Mouse (Mus musculus) CH12.LX (cell line): ENCODE data around the gene Lca5l. TPM values are rescaled to one million over a fixed set of nuclear protein-coding genes. Genes with fewer than 3 reads are reported as not detected.

Experiments used
- DNase-seq: peaks from one replicate; pipeline ENCODE4 v3.0.0-alpha.2; 2013; ENCODE audit errors: extremely low read depth
- H3K27ac ChIP-seq: 2 replicates; pipeline ENCODE4 v1.5.1; 2012; ENCODE audit warnings: low read depth, mild to moderate bottlenecking, control low read depth, moderate library complexity; ENCODE audit not compliant: insufficient read depth
- H3K27me3 ChIP-seq: replicated peaks from 2 replicates; pipeline ENCODE3; 2012; ENCODE audit warnings: inconsistent platforms
- H3K36me3 ChIP-seq, 2 experiments: replicated peaks in 1 of 2; 2 replicates each; pipeline versions ENCODE3 to v1.6.1; 2012; ENCODE audit warnings: inconsistent platforms in 1 of 2, low read length in 1 of 2, mild to moderate bottlenecking in 1 of 2, mixed read lengths in 1 of 2, moderate library complexity in 1 of 2; ENCODE audit not compliant: control insufficient read depth in 1 of 2, insufficient read depth in 1 of 2
- H3K4me1 ChIP-seq, 2 experiments: 2 replicates each; pipeline ENCODE4 v1.6.1; 2012; ENCODE audit warnings: inconsistent platforms in 1 of 2, moderate library complexity in 1 of 2; ENCODE audit not compliant: insufficient read depth in 2 of 2, control insufficient read depth in 1 of 2
- H3K4me2 ChIP-seq: 2 replicates; pipeline ENCODE4 v1.6.1; 2012; ENCODE audit warnings: low read depth, mild to moderate bottlenecking, control low read depth; ENCODE audit not compliant: poor library complexity, insufficient read depth, severe bottlenecking
- H3K4me3 ChIP-seq, 3 experiments: fragments of 150-350 bp in 1 of 3; sonication (generic) in 1 of 3; replicated peaks in 1 of 3; 2 replicates each; pipeline versions ENCODE3 to v1.5.1; 2011 to 2012; ENCODE audit warnings: low read depth in 2 of 3, low read length in 2 of 3, mild to moderate bottlenecking in 2 of 3, moderate library complexity in 2 of 3, control low read depth in 1 of 3, improper control_type of control experiment in 1 of 3, inconsistent platforms in 1 of 3, mixed read lengths in 1 of 3; ENCODE audit not compliant: poor library complexity in 1 of 3
- H3K79me2 ChIP-seq: replicated peaks from 2 replicates; pipeline ENCODE4 v1.6.1; 2012; ENCODE audit warnings: mild to moderate bottlenecking, moderate library complexity; ENCODE audit not compliant: control insufficient read depth, poor library complexity, insufficient read depth, severe bottlenecking; ENCODE audit errors: extremely low read depth
- H3K9ac ChIP-seq: 2 replicates; pipeline ENCODE4 v1.6.1; 2012; ENCODE audit warnings: low read depth, mild to moderate bottlenecking, control low read depth, moderate library complexity; ENCODE audit not compliant: insufficient read depth
- H3K9me3 ChIP-seq: replicated peaks from 2 replicates; pipeline ENCODE3; 2012; ENCODE audit warnings: low read length, inconsistent platforms, mixed read lengths
- BHLHE40 ChIP-seq: IDR thresholded peaks from 2 replicates; pipeline ENCODE4 v1.6.1; 2011; ENCODE audit warnings: mild to moderate bottlenecking, low read depth, low read length, improper control_type of control experiment
- CHD2 ChIP-seq: IDR thresholded peaks from 2 replicates; pipeline ENCODE4 v1.6.1; 2011; ENCODE audit warnings: low read length, improper control_type of control experiment
- CTCF ChIP-seq, 2 experiments: IDR thresholded peaks in 1 of 2; conservative IDR thresholded peaks in 1 of 2; 2 replicates each; pipeline ENCODE4 v1.5.1; 2011 to 2012; ENCODE audit warnings: low read depth in 2 of 2, low read length in 2 of 2, improper control_type of control experiment in 1 of 2, inconsistent platforms in 1 of 2, mild to moderate bottlenecking in 1 of 2, moderate library complexity in 1 of 2
- E2F4 ChIP-seq: IDR thresholded peaks from 2 replicates; pipeline ENCODE4 v1.6.1; 2011; ENCODE audit warnings: low read depth, low read length, improper control_type of control experiment; ENCODE audit not compliant: insufficient replicate concordance
- HCFC1 ChIP-seq: IDR thresholded peaks from 2 replicates; pipeline ENCODE4 v1.6.1; 2012; ENCODE audit warnings: low read depth, mild to moderate bottlenecking, inconsistent platforms, low read length, improper control_type of control experiment
- JUND ChIP-seq: conservative IDR thresholded peaks from 2 replicates; pipeline ENCODE4 v1.6.1; 2011; ENCODE audit warnings: low read depth, low read length, improper control_type of control experiment
- KAT2A ChIP-seq: IDR thresholded peaks from 2 replicates; pipeline ENCODE4 v1.6.1; 2012; ENCODE audit warnings: low read length, improper control_type of control experiment, inconsistent platforms; ENCODE audit not compliant: insufficient replicate concordance
- MAFK ChIP-seq: IDR thresholded peaks from 2 replicates; pipeline ENCODE4 v1.6.1; 2011; ENCODE audit warnings: low read length, improper control_type of control experiment; ENCODE audit not compliant: insufficient replicate concordance
- MAZ ChIP-seq: IDR thresholded peaks from 2 replicates; pipeline ENCODE4 v1.6.1; 2012; ENCODE audit warnings: low read depth, mild to moderate bottlenecking, inconsistent platforms, low read length, improper control_type of control experiment, moderate library complexity
- MXI1 ChIP-seq: IDR thresholded peaks from 2 replicates; pipeline ENCODE4 v1.6.1; 2011; ENCODE audit warnings: mild to moderate bottlenecking, low read depth, low read length, improper control_type of control experiment
- NELFE ChIP-seq: IDR thresholded peaks from 2 replicates; pipeline ENCODE4 v1.6.1; 2011; ENCODE audit warnings: low read depth, low read length, improper control_type of control experiment
- NRF1 ChIP-seq: IDR thresholded peaks from 2 replicates; pipeline ENCODE4 v1.6.1; 2014; ENCODE audit warnings: low read depth, mild to moderate bottlenecking, inconsistent platforms, low read length, improper control_type of control experiment, moderate library complexity
- RCOR1 ChIP-seq: conservative IDR thresholded peaks from 2 replicates; pipeline ENCODE4 v1.6.1; 2012; ENCODE audit warnings: low read depth, mild to moderate bottlenecking, inconsistent platforms, low read length, improper control_type of control experiment
- TBP ChIP-seq: conservative IDR thresholded peaks from 2 replicates; pipeline ENCODE4 v1.6.1; 2011; ENCODE audit warnings: low read depth, low read length, improper control_type of control experiment
- ZNF384 ChIP-seq: IDR thresholded peaks from 2 replicates; pipeline ENCODE4 v1.6.1; 2012; ENCODE audit warnings: low read depth, low read length, improper control_type of control experiment, inconsistent platforms
- dilution Hi-C: fragments of 300-500 bp; cut with MboI; formaldehyde crosslinking; loops from 2 replicates; pipeline ENCODE4 v1.14.3; 2020; ENCODE audit warnings: low sequenced_read_pairs; ENCODE audit not compliant: extremely low pct_unique_long_range_greater_than_20kb, extremely low pct_ligation_motif_present
- in situ Hi-C: fragments of 300-500 bp; cut with MboI; formaldehyde crosslinking; loops from 3 replicates; pipeline ENCODE4 v1.14.3; 2019; ENCODE audit warnings: low sequenced_read_pairs, low pct_ligation_motif_present, low pct_unique_long_range_greater_than_20kb, mixed read lengths
- polyA plus RNA-seq: library from polyadenylated mRNA; unstranded; fragments of >175 nt; gene quantifications from 2 replicates; pipeline ENCODE4 v1.2.1, GENCODE M21; 2012; ENCODE audit warnings: low read depth; ENCODE audit not compliant: insufficient read length
- total RNA-seq, 2 experiments: library from RNA; depleted of rRNA; stranded (reverse); fragments of 300-350 nt in 1 of 2; fragments of >200 nt in 1 of 2; gene quantifications; 2 replicates each; pipeline ENCODE4 v1.2.3; 2012 to 2014

Gene Lca5l
- total and polyA plus RNA-seq, 3 experiments: 0.04 to 0.33 TPM; not detected in 1

DNA sequence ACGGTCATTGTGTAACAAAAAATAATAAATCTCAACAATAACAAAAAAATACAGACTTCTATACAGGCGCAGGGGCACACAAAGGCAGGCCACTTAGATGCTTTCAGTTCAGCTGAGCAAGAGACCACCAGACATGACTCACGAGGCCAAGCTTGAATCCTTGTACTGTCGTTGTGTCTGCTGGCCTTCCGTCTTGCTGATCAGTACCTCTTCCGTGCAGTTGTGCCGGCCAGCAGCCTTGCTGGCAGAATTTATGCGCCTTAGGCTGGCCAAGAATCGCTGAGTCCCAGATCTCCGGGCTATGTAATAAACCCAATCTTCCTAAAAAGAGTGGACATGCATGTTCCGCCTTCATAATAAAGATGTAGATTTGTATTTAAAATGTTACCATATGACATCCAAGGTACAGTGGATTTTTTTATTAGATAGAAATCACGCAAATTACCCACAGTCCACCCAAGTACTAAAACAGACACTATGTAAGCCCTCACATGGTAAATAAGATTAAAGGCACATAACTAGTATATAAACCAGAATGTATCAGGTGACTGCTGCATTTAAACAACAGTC is 33.5 kb downstream of the Lca5l start:
- Histone ChIP-seq H3K4me1 (no peaks in the 10 kb centered on the region), H3K27me3 (no peaks in the 10 kb centered on the region), H3K9me3 (no peaks in the 10 kb centered on the region), H3K4me2 (no peak overlapping the region), H3K79me2 (no peaks in the 10 kb centered on the region), H3K4me3 (no peak overlapping the region), H3K9ac (no peak overlapping the region), H3K36me3 (peaks cover 22 to 74% of the 10 kb centered on the region in 2 experiments), H3K27ac (no peak overlapping the region)
- dilution Hi-C loops (no loop called here), in situ Hi-C loops (loop anchor here (10.0 kb wide), 1 partner anchor 124 kb away; no protein-coding TSS in a partner anchor)
- TF ChIP-seq BHLHE40 (no peak), CTCF (conservative IDR thresholded peaks at IDR 0.05 in 1 of 2, IDR thresholded peaks at IDR 0.05 in 1 of 2; ENCODE audit: low read depth in 2 of 2, low read length in 2 of 2) (no peak), KAT2A (no peak), CHD2 (no peak), NRF1 (no peak), E2F4 (no peak), RCOR1 (no peak), HCFC1 (no peak), MXI1 (no peak), JUND (no peak), TBP (no peak), MAZ (no peak), ZNF384 (no peak)
- no peak for DNase-seq

DNA sequence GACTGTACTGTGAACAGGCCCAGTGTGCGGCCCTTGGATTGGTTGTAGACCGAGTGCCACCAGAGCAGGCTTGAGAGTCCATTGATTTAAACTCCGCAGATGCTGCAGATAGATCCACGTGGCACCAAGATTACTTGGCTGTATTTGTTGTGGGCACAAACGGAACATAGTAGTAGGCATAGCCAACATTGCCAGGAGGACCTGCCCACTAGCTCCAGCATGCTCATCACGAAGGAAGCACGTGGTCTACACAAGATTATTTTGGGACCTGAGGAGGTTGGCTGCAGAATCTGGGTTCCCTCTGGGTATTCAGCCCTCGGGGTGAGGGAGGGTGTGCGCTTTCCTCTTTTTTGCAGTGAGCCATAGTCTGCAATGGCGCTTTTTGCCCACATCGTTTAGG is 34.9 kb downstream of the Lca5l start:
- H3K27ac ChIP-seq: no peak overlapping the region
- H3K4me1 ChIP-seq: no peaks in the 10 kb centered on the region
- no peak overlapping the region for H3K4me3 ChIP-seq
- peaks cover 35 to 86% of the 10 kb centered on the region in 2 experiments for H3K36me3 ChIP-seq
- no peak for TF ChIP-seq NELFE
- no peak for TF ChIP-seq JUND
- TF ChIP-seq MAFK: no peak
- no peak overlapping the region for H3K9ac ChIP-seq
- H3K4me2 ChIP-seq: no peak overlapping the region
- no peaks in the 10 kb centered on the region for H3K27me3 ChIP-seq
- DNase-seq: no peak
- dilution Hi-C loops (no loop called here), in situ Hi-C loops (loop anchor here (10.0 kb wide), 1 partner anchor 122 kb away; no protein-coding TSS in a partner anchor)
- no peaks in the 10 kb centered on the region for H3K9me3 ChIP-seq
- no peaks in the 10 kb centered on the region for H3K79me2 ChIP-seq
